Mouse (Mus musculus) hindbrain, postnatal 0 days (tissue): ENCODE measurements around the gene Ambra1. TPM values are rescaled to one million over a fixed set of nuclear protein-coding genes. Genes with fewer than 3 reads are reported as not detected.

Experiments used
- ATAC-seq: fragments of 200-750 bp; cut with Nextera tagmentation; 2 replicates; pipeline ENCODE4 v1.8.0; 2017; ENCODE audit warnings: mild to moderate bottlenecking, moderate TSS enrichment, moderate library complexity
- DNase-seq: peaks from one replicate; pipeline ENCODE4 v3.0.0-alpha.2; 2015; ENCODE audit warnings: low spot score
- H3K27ac ChIP-seq: fragments of 300-500 bp; sonication (generic); 2 replicates; pipeline ENCODE4 v1.5.1; 2014; ENCODE audit warnings: mild to moderate bottlenecking
- H3K27me3 ChIP-seq: fragments of 300-500 bp; sonication (generic); 2 replicates; pipeline ENCODE4 v1.6.1; 2014; ENCODE audit warnings: low read length, mixed read lengths; ENCODE audit not compliant: insufficient read depth
- H3K36me3 ChIP-seq: fragments of 300-500 bp; sonication (generic); 2 replicates; pipeline ENCODE4 v1.6.1; 2014; ENCODE audit warnings: low read length, mixed read lengths; ENCODE audit not compliant: insufficient read depth
- H3K4me1 ChIP-seq: fragments of 300-500 bp; sonication (generic); 2 replicates; pipeline ENCODE4 v1.6.1; 2014; ENCODE audit warnings: antibody characterized with exemption, low read length, mixed read lengths; ENCODE audit not compliant: insufficient read depth
- H3K4me2 ChIP-seq: fragments of 300-500 bp; sonication (generic); 2 replicates; pipeline ENCODE4 v1.6.1; 2014; ENCODE audit warnings: low read depth, mild to moderate bottlenecking, low read length, moderate library complexity, mixed read lengths
- H3K4me3 ChIP-seq: fragments of 300-500 bp; sonication (generic); 2 replicates; pipeline ENCODE4 v1.5.1; 2014; ENCODE audit warnings: low read length
- H3K9ac ChIP-seq: fragments of 300-500 bp; sonication (generic); replicated peaks from 2 replicates; pipeline ENCODE4 v1.6.1; 2014; ENCODE audit warnings: mild to moderate bottlenecking, low read length, moderate library complexity, mixed read lengths
- H3K9me3 ChIP-seq: fragments of 300-500 bp; sonication (generic); 2 replicates; pipeline ENCODE4 v1.6.1; 2016; ENCODE audit warnings: low read length, mixed read lengths
- CTCF ChIP-seq: IDR thresholded peaks from 2 replicates; pipeline ENCODE4 v1.5.1; 2016; ENCODE audit warnings: antibody characterized with exemption, control low read depth, low read depth
- WGBS: fragments of 180-500 bp; shearing (Covaris S2); extraction: QIAGEN DNeasy Blood & Tissue Kit; methylation state at CpG from one replicate; pipeline ENCODE4 v1.1.7; 2014; 5-methylcytosine and 5-hydroxymethylcytosine counted together
- polyA plus RNA-seq: library from polyadenylated mRNA; unstranded; fragments of >200 nt; fragmentation: Nextera tagmentation; extraction: Ambion mirVana; gene quantifications from 2 replicates; pipeline ENCODE4 v1.2.1, GENCODE M21; 2015
- total RNA-seq: library from RNA; depleted of rRNA; stranded (reverse); fragments of >200 nt; gene quantifications from 2 replicates; pipeline ENCODE4 v1.2.3, GENCODE M21; 2014

Gene Ambra1
- total and polyA plus RNA-seq, 2 experiments from 2014 or later, result 15.7 to 50.6 TPM

GRCm38 (mm10) chr2:91927826-91928533 is 198.0 kb downstream of the Ambra1 start:
- WGBS, result 49% methylated on average over 34 of the region's 34 CpGs

GRCm38 (mm10) chr2:91928534-91929350 is 198.8 kb downstream of the Ambra1 start:
- Histone ChIP-seq H3K36me3 (no peaks in the 10 kb centered on the region), H3K4me3 (no peak overlapping the region), H3K4me2 (no peak overlapping the region), H3K9me3 (no peaks in the 10 kb centered on the region), H3K4me1 (peaks cover 8% of the 10 kb centered on the region; the same call in 1 of the 2 replicates), H3K27me3 (peaks cover 3% of the 10 kb centered on the region; the same call in 1 of the 2 replicates), H3K9ac (no peak overlapping the region), H3K27ac (no peak overlapping the region)
- TF ChIP-seq CTCF, result no peak
- DNase-seq (no peak), ATAC-seq (no peak)
- 75% methylated on average over 23 of the region's 23 CpGs for WGBS

More at GRCm38 (mm10) chr2:91927826-91928533, 198.0 kb downstream of the Ambra1 start:
- Histone ChIP-seq H3K4me2 (0 out of 2 replicates have a peak overlapping the region, but pooled peaks have one; percentile 6), H3K27ac (no peak overlapping the region), H3K36me3 (no peaks in the 10 kb centered on the region), H3K4me3 (no peak overlapping the region), H3K9ac (no peak overlapping the region), H3K9me3 (no peaks in the 10 kb centered on the region), H3K27me3 (peaks cover 6% of the 10 kb centered on the region; the same call in 1 of the 2 replicates), H3K4me1 (peaks cover 8% of the 10 kb centered on the region; the same call in 1 of the 2 replicates)
- ATAC-seq (no peak), DNase-seq (peak; percentile 72)
- peak; percentile 69 for TF ChIP-seq CTCF

- no peak for TF ChIP-seq CTCF
- H3K9ac ChIP-seq, result no peak overlapping the region
- 40% methylated on average over 3 of the region's 3 CpGs for WGBS
- DNase-seq (no peak), ATAC-seq (no peak)
- H3K36me3 ChIP-seq, result 0 out of 2 replicates have a peak, but pooled peaks cover 4% of the 10 kb centered on the region
- H3K4me3 ChIP-seq, result peak overlapping the region; percentile 48; the same call in 1 of the 2 replicates
- H3K27ac ChIP-seq, result no peak overlapping the region
- H3K4me1 ChIP-seq, result peaks cover 8% of the 10 kb centered on the region; the same call in 1 of the 2 replicates
- H3K27me3 ChIP-seq, result peaks cover 3% of the 10 kb centered on the region; the same call in 1 of the 2 replicates
- no peaks in the 10 kb centered on the region for H3K9me3 ChIP-seq
- H3K4me2 ChIP-seq, result no peak overlapping the region; the same call in 1 of the 2 replicates
Measured at GRCm38 (mm10) chr2:91929455-91929854, 199.5 kb downstream of the Ambra1 start.

- no peak overlapping the region for H3K9ac ChIP-seq
- H3K27me3 ChIP-seq, result no peaks in the 10 kb centered on the region
- peak overlapping the region; percentile 69 for H3K4me2 ChIP-seq
- DNase-seq (peak; percentile 91), ATAC-seq (0 out of 2 replicates have a peak, but pooled peaks have one; percentile 34)
- H3K27ac ChIP-seq, result no peak overlapping the region
- peaks cover 8% of the 10 kb centered on the region; the same call in 1 of the 2 replicates for H3K4me1 ChIP-seq
- WGBS, result 8% methylated on average over 12 of the region's 12 CpGs
- H3K36me3 ChIP-seq, result 0 out of 2 replicates have a peak, but pooled peaks cover 8% of the 10 kb centered on the region
- H3K4me3 ChIP-seq, result peak overlapping the region; percentile 48
- no peaks in the 10 kb centered on the region for H3K9me3 ChIP-seq
- peak; percentile 85 for TF ChIP-seq CTCF
Measured at GRCm38 (mm10) chr2:91929936-91930335, 200.0 kb downstream of the Ambra1 start.

GRCm38 (mm10) chr2:91930761-91931291 is 200.9 kb downstream of the Ambra1 start:
- Histone ChIP-seq H3K4me2 (peak overlapping the region; percentile 69), H3K27me3 (no peaks in the 10 kb centered on the region), H3K4me3 (peak overlapping the region; percentile 48), H3K9me3 (no peaks in the 10 kb centered on the region), H3K9ac (peak overlapping the region; percentile 74), H3K36me3 (0 out of 2 replicates have a peak, but pooled peaks cover 10% of the 10 kb centered on the region), H3K4me1 (peaks cover 8% of the 10 kb centered on the region; the same call in 1 of the 2 replicates), H3K27ac (peak overlapping the region; percentile 77; the same call in 1 of the 2 replicates)
- DNase-seq, result peak; percentile 30
- 8% methylated on average over 23 of the region's 23 CpGs for WGBS
- ATAC-seq, result no peak
- no peak for TF ChIP-seq CTCF
